In genomic region chr13:109547700-109548099, GRCm38 (mm10) we compare ENCODE assay signal across 9 mouse cellular contexts.
DNase-seq lines count a peak whose midpoint lies in the region; ATAC-seq and TF ChIP-seq lines count a peak whose summit lies in the region.
"Had no signal": no experiment of that assay in that cellular context is flagged by ENCODE, and none has a peak within 500 bp of the region (broad histone marks: within the 10 kb centered on the region; RNA-seq: fewer than 3 reads in every experiment).

No protein-coding gene starts in this region.

- H3K9ac ChIP-seq in CH12.LX (ENCODE audit: insufficient read depth, low read depth), result no peak overlapping the region
- H3K9ac ChIP-seq in heart, embryonic 15.5 days, result no peak overlapping the region
- no peak overlapping the region for H3K9ac ChIP-seq in liver, postnatal 0 days (replicated peaks)

- H3K4me3 ChIP-seq in CH12.LX (replicated peaks in 1 of 3; ENCODE audit: low read depth in 2 of 3, low read length in 2 of 3, poor library complexity in 1 of 3), result no peak overlapping the region
- no peak overlapping the region for H3K4me3 ChIP-seq in heart, embryonic 15.5 days
- no peak overlapping the region for H3K4me3 ChIP-seq in liver, postnatal 0 days (ENCODE audit: low read depth, low read length)
- H3K4me3 ChIP-seq: erythroblast, embryonic 14.5 days had no signal

- 30% methylated on average over 6 of the region's 6 CpGs for WGBS in heart, embryonic 15.5 days
- WGBS in liver, postnatal 0 days (ENCODE audit: insufficient replicate concordance), result 21% methylated on average over 6 of the region's 6 CpGs

- DNase-seq in CH12.LX (ENCODE audit: extremely low read depth), result peak; percentile 8
- peak; percentile 24 to 52 for DNase-seq in adrenal gland, postnatal 4 days (ENCODE audit: low spot score in 2 of 2)
- DNase-seq in kidney, postnatal 25 days, result peak; percentile 79 to 94
- DNase-seq in liver, postnatal 0 days, result peak; percentile 83
- DNase-seq in testis, postnatal 10 days (ENCODE audit: low spot score), result peak; percentile 84

- no peak overlapping the region for H3K27ac ChIP-seq in CH12.LX (ENCODE audit: insufficient read depth, low read depth)
- no peak overlapping the region for H3K27ac ChIP-seq in heart, embryonic 15.5 days
- no peak overlapping the region for H3K27ac ChIP-seq in liver, postnatal 0 days (ENCODE audit: low read depth)

- H3K9me3 ChIP-seq in CH12.LX (replicated peaks; ENCODE audit: low read length), result peaks cover 45% of the 10 kb centered on the region
- no peaks in the 10 kb centered on the region for H3K9me3 ChIP-seq in heart, embryonic 15.5 days (replicated peaks)
- no peaks in the 10 kb centered on the region for H3K9me3 ChIP-seq in liver, postnatal 0 days (ENCODE audit: low read length)

- dilution Hi-C loops in CH12.LX (cut with MboI; ENCODE audit: extremely low pct_ligation_motif_present, extremely low pct_unique_long_range_greater_than_20kb, low sequenced_read_pairs), result no loop called here

- no peaks in the 10 kb centered on the region for H3K4me1 ChIP-seq in CH12.LX (ENCODE audit: control insufficient read depth in 1 of 2, insufficient read depth in 2 of 2)
- H3K4me1 ChIP-seq in heart, embryonic 15.5 days (replicated peaks), result no peaks in the 10 kb centered on the region
- H3K4me1 ChIP-seq in liver, postnatal 0 days (ENCODE audit: insufficient read depth), result no peaks in the 10 kb centered on the region

- no peaks in the 10 kb centered on the region for H3K79me2 ChIP-seq in CH12.LX (replicated peaks; ENCODE audit: control insufficient read depth, extremely low read depth, insufficient read depth, poor library complexity, severe bottlenecking)

- TF ChIP-seq POLR2A in CH12.LX (IDR thresholded peaks at IDR 0.05; ENCODE audit: low read depth, low read length), result no peak

- no peak for TF ChIP-seq EP300 in CH12.LX (IDR thresholded peaks at IDR 0.05; ENCODE audit: low read length)
- no peak for TF ChIP-seq EP300 in liver, postnatal 0 days (IDR thresholded peaks at IDR 0.05; ENCODE audit: low read depth)

- in situ Hi-C loops in CH12.LX (cut with MboI; ENCODE audit: low pct_ligation_motif_present, low pct_unique_long_range_greater_than_20kb, low sequenced_read_pairs), result no loop called here

- peak; percentile 49; the same call in 1 of the 2 replicates for ATAC-seq in erythroid progenitor cell, adult 5-6 weeks (replicated peaks; ENCODE audit: low FRiP score, poor library complexity, severe bottlenecking)
- 0 out of 2 replicates have a peak, but pooled peaks have one; percentile 43 for ATAC-seq in heart, embryonic 15.5 days (replicated peaks; ENCODE audit: insufficient number of reproducible peaks, insufficient read depth, low FRiP score, low read depth)
- ATAC-seq in liver, postnatal 0 days, result peak; percentile 71
- ATAC-seq in neutrophil, adult 5-6 weeks (ENCODE audit: extremely low read depth, insufficient number of reproducible peaks, low FRiP score, poor library complexity, severe bottlenecking), result peak; percentile 82

- peak in 1 of 2 experiments; percentile 20; a peak in 1 of 4 replicates for TF ChIP-seq CTCF in CH12.LX (conservative IDR thresholded peaks at IDR 0.05 in 1 of 2, IDR thresholded peaks at IDR 0.05 in 1 of 2; ENCODE audit: low read depth in 2 of 2, low read length in 2 of 2)
- TF ChIP-seq CTCF in liver, postnatal 0 days (IDR thresholded peaks at IDR 0.05; ENCODE audit: low read depth), result peak; percentile 84

- peak; percentile 15 for TF ChIP-seq RAD21 in CH12.LX (IDR thresholded peaks at IDR 0.05; ENCODE audit: low read depth, low read length)

- no peaks in the 10 kb centered on the region for H3K27me3 ChIP-seq in CH12.LX (replicated peaks)
- no peaks in the 10 kb centered on the region for H3K27me3 ChIP-seq in heart, embryonic 15.5 days
- H3K27me3 ChIP-seq in liver, postnatal 0 days (ENCODE audit: insufficient read depth, low read length), result no peaks in the 10 kb centered on the region

- H3K4me2 ChIP-seq in CH12.LX (ENCODE audit: insufficient read depth, low read depth, poor library complexity, severe bottlenecking), result no peak overlapping the region
- no peak overlapping the region for H3K4me2 ChIP-seq in heart, embryonic 15.5 days
- H3K4me2 ChIP-seq in liver, postnatal 0 days (ENCODE audit: low read depth, low read length), result no peak overlapping the region

- no peaks in the 10 kb centered on the region for H3K36me3 ChIP-seq in CH12.LX (replicated peaks in 1 of 2; ENCODE audit: control insufficient read depth in 1 of 2, insufficient read depth in 1 of 2, low read length in 1 of 2)
- no peaks in the 10 kb centered on the region for H3K36me3 ChIP-seq in heart, embryonic 15.5 days
- no peaks in the 10 kb centered on the region for H3K36me3 ChIP-seq in liver, postnatal 0 days (replicated peaks; ENCODE audit: insufficient read depth, low read length)

TF ChIP-seq in CH12.LX, 34 proteins besides CTCF, POLR2A, EP300 and RAD21:
- TF ChIP-seq BHLHE40 (IDR thresholded peaks at IDR 0.05; ENCODE audit: low read depth, low read length), result no peak
- TF ChIP-seq SMC3 (IDR thresholded peaks at IDR 0.05; ENCODE audit: low read depth, low read length), result 0 out of 2 replicates have a peak, but pooled peaks have one; percentile 17
- TF ChIP-seq JUN (IDR thresholded peaks at IDR 0.05; ENCODE audit: insufficient read depth, low read depth, low read length), result no peak
- TF ChIP-seq MAZ (IDR thresholded peaks at IDR 0.05; ENCODE audit: low read depth, low read length), result no peak
- no peak for TF ChIP-seq MYC (IDR thresholded peaks at IDR 0.05; ENCODE audit: low read depth, low read length)

Comparison
In these comparisons a context has a peak if more than half of its experiments do, and no peak if none do; other contexts are left out.
1. DNase-seq: peak in every context shown above with its lines; median percentile 86 in kidney, postnatal 25 days; 84 in testis, postnatal 10 days; 83 in liver, postnatal 0 days; 38 in adrenal gland, postnatal 4 days; 8 in CH12.LX.